Mouse (Mus musculus) urinary bladder, adult 2 months (tissue): ENCODE data around the gene Sgsm1. TPM values are rescaled to one million over a fixed set of nuclear protein-coding genes. Genes with fewer than 3 reads are reported as not detected.

Experiments
- DNase-seq: peaks from one replicate; pipeline ENCODE4 v3.0.0; 2022; ENCODE audit warnings: low spot score
- polyA plus RNA-seq: library from polyadenylated mRNA; depleted of rRNA; stranded (reverse); fragments of >200 nt; gene quantifications from 2 replicates; pipeline ENCODE4 v1.2.3, GENCODE M21; 2012

Sgsm1 gene
- polyA plus RNA-seq, 1 experiment: 5.6 TPM

DNA sequence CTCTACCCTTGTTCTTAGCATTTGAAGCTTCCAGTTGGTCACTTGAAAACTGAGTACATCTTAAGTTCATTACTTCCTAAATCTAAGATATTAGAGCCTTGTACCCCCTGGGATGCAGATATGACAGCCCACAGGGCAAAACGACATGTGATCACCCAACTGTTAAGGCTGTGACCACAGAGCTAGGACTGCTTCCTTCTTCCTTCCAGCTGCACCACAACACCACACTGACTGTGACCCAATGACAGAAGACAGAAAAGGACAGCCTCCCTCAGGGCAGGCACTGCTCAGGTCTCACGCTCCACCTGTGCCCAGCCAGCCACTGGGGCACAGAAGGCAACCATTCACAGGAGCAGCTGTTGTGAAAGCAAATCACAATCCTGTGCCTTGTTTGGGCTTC, 26.9 kb downstream of the Sgsm1 start:
- no peak for DNase-seq

GRCm38 (mm10) chr5:113281557-113281956, 29.0 kb downstream of the Sgsm1 start:
- no peak for DNase-seq

GRCm38 (mm10) chr5:113280138-113280856, 30.3 kb downstream of the Sgsm1 start:
- no peak for DNase-seq

DNA sequence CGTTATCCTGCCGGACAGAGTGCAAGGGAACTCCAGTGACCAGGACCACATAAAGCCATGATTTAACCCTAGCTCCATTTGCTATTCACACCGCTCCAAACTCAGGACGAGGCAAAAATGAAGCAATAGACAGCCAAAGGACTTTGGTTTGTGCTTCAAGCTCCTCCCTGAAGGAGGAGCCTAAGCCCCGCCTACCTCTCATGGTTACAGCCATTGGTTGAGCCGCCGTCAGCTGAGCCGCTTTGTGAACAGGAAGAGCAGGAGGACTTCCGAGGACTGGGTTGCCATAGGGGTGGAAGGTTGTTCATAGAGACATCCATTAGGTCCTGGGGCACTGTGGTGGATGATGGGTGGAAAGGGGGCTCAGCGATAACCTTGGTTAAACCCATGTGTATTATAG, 34.7 kb downstream of the Sgsm1 start:
- DNase-seq: no peak

DNA sequence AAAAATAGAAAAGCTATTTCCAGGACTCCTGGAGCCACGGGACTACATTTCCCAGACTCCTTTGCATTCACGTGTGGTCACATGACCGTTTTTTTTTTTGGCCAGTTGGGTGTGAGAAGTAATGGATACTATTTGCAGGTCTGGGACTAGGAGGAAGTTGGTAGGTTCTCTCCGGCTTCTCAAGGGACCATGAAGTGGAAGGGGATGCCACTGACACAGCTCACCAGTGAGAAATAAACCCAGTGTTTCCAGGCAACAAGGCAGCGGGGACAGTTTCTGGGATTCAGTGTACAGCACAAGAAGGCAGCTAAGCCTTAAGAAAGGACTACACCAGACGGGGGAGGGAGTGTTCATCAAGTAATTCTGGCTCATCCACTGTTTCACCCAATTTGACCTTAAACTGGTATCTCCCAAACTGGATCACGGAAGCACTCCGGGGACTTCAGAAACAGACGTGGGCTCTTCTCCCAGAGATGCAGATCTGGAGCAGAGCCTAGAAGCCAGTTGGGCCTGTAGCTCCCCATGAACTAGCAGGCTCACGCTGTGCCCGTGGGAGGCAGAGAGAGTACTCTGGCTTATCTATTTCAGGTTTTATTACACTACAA, 39.3 kb downstream of the Sgsm1 start:
- DNase-seq: no peak

- no peak for DNase-seq
These were observed 40.5 kb downstream of the Sgsm1 start for GRCm38 (mm10) chr5:113270043-113270442.

GRCm38 (mm10) chr5:113268246-113268645, 42.3 kb downstream of the Sgsm1 start:
- DNase-seq: no peak

DNA sequence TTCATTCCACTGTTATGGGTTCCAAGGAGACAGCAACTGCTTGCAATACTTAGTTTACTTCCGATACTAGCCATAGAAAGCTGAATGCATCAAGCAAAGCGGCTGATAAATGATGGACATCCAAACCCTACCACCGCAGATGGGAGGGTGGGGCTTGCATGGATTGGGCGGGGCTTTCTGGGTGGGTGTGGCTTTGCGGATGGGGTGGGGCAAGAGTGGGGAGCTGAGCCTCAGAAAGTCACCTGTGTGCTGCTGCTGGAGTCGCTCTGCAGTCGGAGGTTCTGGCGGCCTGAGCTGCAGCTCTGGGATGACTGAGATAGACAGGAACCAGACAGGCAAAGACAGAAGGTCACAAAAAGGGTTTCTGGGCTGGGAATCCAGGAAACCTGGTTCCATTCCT, 44.9 kb downstream of the Sgsm1 start:
- no peak for DNase-seq

DNA sequence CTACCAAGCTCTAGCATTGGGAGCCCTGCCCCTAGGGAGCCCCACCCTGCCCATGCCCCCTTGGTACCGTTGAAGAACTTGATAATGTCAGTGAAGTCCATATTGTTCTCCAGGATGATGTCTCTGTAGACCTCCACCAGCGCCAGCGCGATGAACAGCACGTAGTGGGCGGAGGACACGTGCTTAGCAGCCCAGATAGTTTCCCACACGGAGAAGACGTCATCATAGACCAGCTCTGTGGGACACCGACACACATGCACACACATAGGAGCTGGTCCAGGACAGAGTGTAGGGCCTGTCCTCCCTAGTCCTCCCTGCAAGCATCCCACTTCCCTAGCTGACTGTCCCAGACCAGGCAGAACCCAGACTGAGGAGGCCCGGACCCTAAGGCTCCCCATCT, 59.8 kb downstream of the Sgsm1 start:
- no peak for DNase-seq

DNA sequence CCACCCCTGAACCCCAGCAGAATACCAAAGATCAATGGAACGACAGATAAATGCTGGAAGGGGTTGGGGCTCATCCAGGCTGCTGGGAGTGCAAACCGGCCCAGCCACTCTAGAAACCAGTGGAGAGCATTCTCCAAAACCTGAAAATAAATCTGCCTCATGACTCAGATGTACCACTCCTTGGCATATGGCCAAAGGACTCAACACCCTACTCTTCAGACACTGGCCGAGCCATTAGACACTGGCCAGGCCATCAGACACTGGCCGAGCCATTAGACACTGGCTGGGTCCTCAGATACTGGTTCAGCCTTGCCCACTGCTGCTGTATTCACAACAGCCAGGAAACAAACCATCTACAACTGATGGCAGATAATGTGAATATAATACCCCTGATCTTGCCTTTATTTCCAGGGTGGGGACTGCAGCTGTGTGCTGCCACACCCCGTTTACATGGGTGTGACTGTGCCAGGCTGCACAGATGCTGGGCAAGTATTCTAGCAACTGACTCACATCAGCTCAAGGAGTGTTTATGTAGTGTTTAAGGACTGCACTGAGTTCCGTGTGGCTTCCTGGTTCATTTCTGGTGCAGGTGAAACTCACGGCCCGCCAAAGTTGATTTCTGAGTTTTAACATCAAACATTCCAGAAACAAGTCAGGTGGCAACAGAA, 61.2 kb downstream of the Sgsm1 start:
- DNase-seq: peak; percentile 26

GRCm38 (mm10) chr5:113230196-113230595, 80.4 kb downstream of the Sgsm1 start:
- DNase-seq: no peak

- peak; percentile 69 for DNase-seq
These were observed 83.9 kb downstream of the Sgsm1 start, which contains the start of gene Tmem211 for GRCm38 (mm10) chr5:113226632-113227102. Gene Tmem211, plus strand, starts transcription at chr5:113226909.

GRCm38 (mm10) chr5:113225686-113226435, 84.7 kb downstream of the Sgsm1 start:
- DNase-seq: no peak

DNA sequence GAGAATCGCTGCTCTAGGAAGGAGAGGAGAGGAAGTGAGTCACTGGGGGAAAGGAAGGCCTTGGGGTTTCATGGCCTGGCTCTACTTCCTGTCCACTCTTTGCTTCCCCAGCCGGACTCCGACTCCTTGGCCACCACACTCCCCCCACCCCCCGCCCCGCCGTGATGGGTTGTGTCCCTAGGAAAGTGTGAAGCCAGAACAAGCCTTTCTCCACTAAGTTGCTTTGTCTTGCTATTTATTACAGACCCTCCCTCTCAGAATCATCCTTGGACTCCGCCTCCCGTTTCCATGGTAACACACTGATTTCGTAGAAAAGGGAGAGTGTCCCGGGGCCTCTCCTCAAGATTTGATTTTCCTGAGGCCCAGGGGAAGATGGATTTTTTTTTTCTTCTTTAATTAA, 85.3 kb downstream of the Sgsm1 start:
- DNase-seq: no peak

GRCm38 (mm10) chr5:113223888-113224287, 86.7 kb downstream of the Sgsm1 start:
- no peak for DNase-seq

- DNase-seq: peak; percentile 87
These were observed 89.3 kb downstream of the Sgsm1 start, which contains the start of gene 2900026A02Rik for GRCm38 (mm10) chr5:113221147-113221865. Gene 2900026A02Rik, minus strand, starts transcription at chr5:113221236.

GRCm38 (mm10) chr5:113220383-113221146, 90.0 kb downstream of the Sgsm1 start:
- no peak for DNase-seq

GRCm38 (mm10) chr5:113219876-113220275, 90.7 kb downstream of the Sgsm1 start:
- no peak for DNase-seq

- DNase-seq: no peak
These were observed 91.1 kb downstream of the Sgsm1 start for GRCm38 (mm10) chr5:113219450-113219849.

- no peak for DNase-seq
These were observed 91.9 kb downstream of the Sgsm1 start for GRCm38 (mm10) chr5:113218617-113219235.
